Mouse (Mus musculus) gastrocnemius, adult 2 months (tissue): ENCODE measurements at regions not wholly inside any gene's neighbourhood (a gene's known extent, or its start where the extent isn't known, plus 50 kb on each side); places are given as distances from the start of the nearest gene placed in this dataset.
"Not testable (repeated sequence)": the region's sequence is repeated elsewhere in the genome, so short reads cannot be mapped to it uniquely, and the experiment has no call there.

Experiments used
- DNase-seq: peaks from one replicate; pipeline ENCODE4 v3.0.0; 2022
- H3K27ac ChIP-seq: fragments of 200-600 bp; 2 replicates; pipeline ENCODE4 v1.8.1; 2022; ENCODE audit warnings: mild to moderate bottlenecking
- H3K4me3 ChIP-seq: fragments of 200-600 bp; 2 replicates; pipeline ENCODE4 v1.8.1; 2022; ENCODE audit warnings: mild to moderate bottlenecking, moderate library complexity
- CTCF ChIP-seq: fragments of 200-600 bp; IDR thresholded peaks from 2 replicates; pipeline ENCODE4 v1.8.1; 2022; ENCODE audit warnings: antibody characterized with exemption, mild to moderate bottlenecking, moderate library complexity
- intact Hi-C: fragments of 180-260 bp; cut with DNase I; formaldehyde crosslinking; loops from one replicate; pipeline ENCODE4 v1.15.1; 2025

- H3K4me3 ChIP-seq, result no peak overlapping the region
- no peak for TF ChIP-seq CTCF
- H3K27ac ChIP-seq, result no peak overlapping the region
- intact Hi-C loops, result no loop called here
- DNase-seq, result no peak
Measured at GRCm38 (mm10) chr12:45464952-45465351, 390.4 kb upstream of the Stxbp6 start.

- DNase-seq, intact Hi-C loops, H3K27ac ChIP-seq, H3K4me3 ChIP-seq: not testable (repeated sequence)
Measured at GRCm38 (mm10) chr12:45458746-45459145, 384.2 kb upstream of the Stxbp6 start.

DNA sequence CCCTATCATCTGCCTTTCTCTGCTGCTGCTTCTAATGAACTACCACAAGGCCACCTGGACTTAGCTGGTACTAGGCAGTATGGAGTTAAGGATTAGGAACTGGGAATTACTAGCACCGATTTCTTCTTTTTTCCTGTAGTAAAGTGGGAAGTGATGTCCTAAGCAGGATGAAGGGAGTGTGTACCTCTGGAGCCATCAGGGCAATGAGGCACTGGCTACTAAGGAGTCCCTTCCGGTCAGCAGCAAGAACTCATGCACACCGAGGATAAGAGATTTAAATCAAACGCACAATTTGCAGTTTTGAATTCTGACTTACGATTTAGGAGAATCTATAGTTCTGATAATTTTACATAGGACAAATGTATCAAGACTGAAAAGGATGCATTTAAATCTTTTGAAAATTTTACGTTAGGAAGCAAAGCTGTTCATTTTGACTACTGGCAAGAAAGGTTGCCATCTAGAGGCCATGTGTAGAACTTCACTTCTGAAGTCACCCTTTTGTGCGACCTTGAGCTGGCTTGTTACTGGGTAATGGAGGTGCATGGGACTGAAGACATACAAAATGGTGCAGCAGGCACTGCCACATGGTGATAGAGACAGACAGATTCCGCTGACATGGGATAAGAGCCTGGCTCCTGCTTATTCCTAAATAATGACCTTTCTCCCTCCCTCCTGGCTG lies 369.1 kb upstream of the Stxbp6 start:
- Histone ChIP-seq H3K27ac (no peak overlapping the region), H3K4me3 (no peak overlapping the region)
- no peak for DNase-seq
- peak; percentile 60 for TF ChIP-seq CTCF
- intact Hi-C loops, result no loop called here

GRCm38 (mm10) chr12:45442474-45442873 lies 368.0 kb upstream of the Stxbp6 start:
- no peak overlapping the region for H3K4me3 ChIP-seq
- TF ChIP-seq CTCF, result no peak
- DNase-seq, result no peak
- intact Hi-C loops, result no loop called here
- H3K27ac ChIP-seq, result no peak overlapping the region

DNA sequence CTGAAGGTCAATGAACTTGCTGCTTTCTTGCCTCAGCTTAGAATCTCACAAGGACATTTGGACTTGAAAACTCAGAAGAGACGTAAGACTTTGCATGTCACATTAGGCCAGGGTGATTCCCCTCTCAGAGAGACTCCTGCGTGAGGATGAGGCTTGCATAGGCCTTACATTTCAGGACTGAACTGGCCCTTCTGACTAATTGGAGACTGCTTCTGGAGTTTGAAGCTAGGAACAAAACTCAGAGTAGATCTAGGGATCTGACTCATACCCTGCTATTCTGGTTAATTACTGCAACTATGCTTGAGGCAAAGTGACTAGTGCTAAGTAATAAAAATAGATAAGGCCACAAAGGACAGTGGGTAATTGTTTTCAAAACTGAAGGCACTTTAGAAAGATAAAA lies 365.2 kb upstream of the Stxbp6 start:
- no peak for DNase-seq
- no peak overlapping the region for H3K27ac ChIP-seq
- TF ChIP-seq CTCF, result no peak
- intact Hi-C loops, result no loop called here
- no peak overlapping the region for H3K4me3 ChIP-seq

DNA sequence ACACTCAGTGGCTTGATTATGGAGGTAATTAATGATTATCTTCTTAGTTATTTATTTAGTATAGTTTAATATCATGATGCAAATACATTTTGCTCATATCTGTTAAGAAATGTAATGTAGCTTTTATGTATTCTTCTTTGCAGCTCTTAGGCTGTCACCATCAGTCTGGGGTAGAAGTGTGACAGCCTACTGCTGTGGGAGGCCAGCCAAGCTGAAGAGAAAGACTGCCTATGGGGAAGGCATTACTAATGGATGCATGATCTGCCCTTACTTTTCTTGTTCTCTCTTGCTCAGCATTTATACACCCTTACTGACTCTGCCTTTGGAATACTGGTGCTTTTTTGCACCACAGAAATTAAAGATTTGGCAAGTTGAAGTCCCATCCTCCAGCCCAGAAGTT lies 362.8 kb upstream of the Stxbp6 start:
- no peak for DNase-seq
- intact Hi-C loops, result no loop called here
- no peak overlapping the region for H3K4me3 ChIP-seq
- no peak for TF ChIP-seq CTCF
- H3K27ac ChIP-seq, result no peak overlapping the region

DNA sequence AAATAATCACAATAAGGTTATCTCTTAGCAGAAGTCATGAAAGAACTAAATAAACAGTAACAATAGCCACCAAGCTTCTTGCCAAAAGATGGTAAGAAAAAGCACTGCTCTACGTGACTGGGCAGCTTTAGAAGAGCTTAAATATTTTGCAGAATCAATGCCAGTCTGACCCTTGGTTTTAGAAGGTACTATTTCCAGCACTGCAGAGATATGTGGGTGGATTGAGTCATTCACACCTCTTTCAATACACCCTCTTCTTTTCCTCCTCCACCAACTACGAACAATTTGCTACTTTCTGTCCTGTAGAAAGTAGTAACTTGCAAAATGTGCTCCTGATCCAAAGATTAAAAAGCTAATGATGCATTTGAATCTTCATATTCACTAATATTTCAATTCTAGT lies 324.9 kb upstream of the Stxbp6 start:
- TF ChIP-seq CTCF, result no peak
- Histone ChIP-seq H3K4me3 (no peak overlapping the region), H3K27ac (no peak overlapping the region)
- intact Hi-C loops, result no loop called here
- DNase-seq, result no peak

GRCm38 (mm10) chr12:45384864-45385263 lies 310.4 kb upstream of the Stxbp6 start:
- intact Hi-C loops, result no loop called here

More at GRCm38 (mm10) chr12:45384864-45385263, 310.4 kb upstream of the Stxbp6 start:
- peak; percentile 55 for TF ChIP-seq CTCF
- Histone ChIP-seq H3K4me3 (no peak overlapping the region), H3K27ac (no peak overlapping the region)
- no peak for DNase-seq
